Mouse (Mus musculus) ES-E14 (cell line): ENCODE measurements around the gene Astn1.

Experiments used
- CHD2 ChIP-seq: IDR thresholded peaks from 2 replicates; pipeline ENCODE4 v1.6.1; 2014; ENCODE audit warnings: mild to moderate bottlenecking, low read depth, low read length, inconsistent platforms
- MAFK ChIP-seq: IDR thresholded peaks from 2 replicates; pipeline ENCODE4 v1.6.1; 2014; ENCODE audit warnings: mild to moderate bottlenecking, low read depth, low read length, inconsistent platforms; ENCODE audit not compliant: insufficient read depth
- ZNF384 ChIP-seq: IDR thresholded peaks from 2 replicates; pipeline ENCODE4 v1.6.1; 2012; ENCODE audit warnings: low read depth, low read length, inconsistent platforms

DNA sequence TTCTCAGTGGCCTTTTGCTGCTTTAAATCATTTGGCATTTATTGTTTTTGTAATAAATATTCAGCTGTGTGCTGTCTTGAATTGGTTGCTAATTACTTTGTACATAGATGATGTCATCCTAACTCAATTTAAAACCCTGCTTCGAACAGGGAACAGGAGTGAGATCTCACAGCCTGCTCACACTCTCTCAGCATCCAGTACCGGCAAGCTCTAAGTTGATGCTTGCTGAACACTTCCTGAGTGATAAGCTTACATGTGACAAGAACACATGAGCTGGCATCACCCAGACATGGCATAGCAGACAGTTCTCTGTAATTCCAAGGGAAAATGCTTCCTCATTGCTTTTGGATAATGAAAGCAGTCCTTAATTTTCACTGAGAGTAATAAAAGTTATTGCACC is 38.8 kb downstream of the Astn1 start:
- TF ChIP-seq CHD2 (no peak), ZNF384 (no peak), MAFK (no peak)
